Mouse (Mus musculus): ENCODE results near the gene Pfkfb2. TPM values are rescaled to one million over a fixed set of nuclear protein-coding genes. Genes with fewer than 3 reads are reported as not detected.

Pfkfb2 gene
- polyA plus RNA-seq (2021; fragmentation: Nextera tagmentation): 5.4 and 6.0 TPM in 2 replicates
- long read RNA-seq, experiment 1, partial matches to known transcripts: 2 of 72 reads
- long read RNA-seq, experiment 1, other reads (novel, unspliced or antisense): 67 of 72 reads
- long read RNA-seq, experiment 2, full-length matches to known transcripts: 5 of 89 reads
- long read RNA-seq, experiment 2, partial matches to known transcripts: 3 of 89 reads
- long read RNA-seq, experiment 2, other reads (novel, unspliced or antisense): 81 of 89 reads

GRCm38 (mm10) chr1:130729153-130729552 lies at the start of gene Pfkfb2:
Pfkfb2 (minus strand) TSS chr1:130729253.

GRCm38 (mm10) chr1:130731741-130732337 lies 2.8 kb upstream of the Pfkfb2 start, which contains the start of gene AA986860:
AA986860 (plus strand) TSS chr1:130731976.

GRCm38 (mm10) chr1:130717291-130717871 lies 11.7 kb downstream of the Pfkfb2 start, which contains the start of gene Yod1:
Yod1 (plus strand) TSS chr1:130717327.

GRCm38 (mm10) chr1:130715561-130716217 lies 13.4 kb downstream of the Pfkfb2 start, which contains the start of gene Gm29427:
Gm29427 (minus strand) TSS chr1:130715799.

GRCm38 (mm10) chr1:130661454-130661853 lies 67.6 kb downstream of the Pfkfb2 start, which contains the start of gene C4bp:
C4bp (minus strand) TSS chr1:130661632.

Other genes with a start within 250 kb of the Pfkfb2 start
- gene Zp3r, start 99.6 kb downstream of the Pfkfb2 start, polyA plus RNA-seq (2021; fragmentation: Nextera tagmentation): 0.08 TPM in 1 of 2 replicates, not detected in the other
- gene C4bp, start 67.6 kb downstream of the Pfkfb2 start, polyA plus RNA-seq (2021; fragmentation: Nextera tagmentation): 0.51 and 0.95 TPM in 2 replicates
- not detected in 2 replicates for gene Gm29427, start 13.5 kb downstream of the Pfkfb2 start, polyA plus RNA-seq (2021; fragmentation: Nextera tagmentation)
- 19.6 and 33.3 TPM in 2 replicates for gene Yod1, start 11.9 kb downstream of the Pfkfb2 start, polyA plus RNA-seq (2021; fragmentation: Nextera tagmentation)
- gene AA986860, start 2.7 kb upstream of the Pfkfb2 start, polyA plus RNA-seq (2021; fragmentation: Nextera tagmentation): 0.69 and 0.93 TPM in 2 replicates
- gene Fcamr, start 71.6 kb upstream of the Pfkfb2 start, polyA plus RNA-seq (2021; fragmentation: Nextera tagmentation): not detected in 2 replicates
- gene Pigr, start 97.4 kb upstream of the Pfkfb2 start, polyA plus RNA-seq (2021; fragmentation: Nextera tagmentation): not detected in 2 replicates
- 0.34 and 1.2 TPM in 2 replicates for gene Fcmr, start 136.4 kb upstream of the Pfkfb2 start, polyA plus RNA-seq (2021; fragmentation: Nextera tagmentation)
- not detected in 2 replicates for gene Il24, start 158.2 kb upstream of the Pfkfb2 start, polyA plus RNA-seq (2021; fragmentation: Nextera tagmentation)
- not detected in 2 replicates for gene Il20, start 182.2 kb upstream of the Pfkfb2 start, polyA plus RNA-seq (2021; fragmentation: Nextera tagmentation)
- gene Il19, start 210.9 kb upstream of the Pfkfb2 start, polyA plus RNA-seq (2021; fragmentation: Nextera tagmentation): not detected in 2 replicates

All from layer of hippocampus, adult 6 months (tissue).